Mouse (Mus musculus): ENCODE data around the gene Vmn1r218. TPM values are rescaled to one million over a fixed set of nuclear protein-coding genes. Genes with fewer than 3 reads are reported as not detected.

The Vmn1r218 gene
- polyA plus RNA-seq (2012), result not detected in 2 replicates

DNA sequence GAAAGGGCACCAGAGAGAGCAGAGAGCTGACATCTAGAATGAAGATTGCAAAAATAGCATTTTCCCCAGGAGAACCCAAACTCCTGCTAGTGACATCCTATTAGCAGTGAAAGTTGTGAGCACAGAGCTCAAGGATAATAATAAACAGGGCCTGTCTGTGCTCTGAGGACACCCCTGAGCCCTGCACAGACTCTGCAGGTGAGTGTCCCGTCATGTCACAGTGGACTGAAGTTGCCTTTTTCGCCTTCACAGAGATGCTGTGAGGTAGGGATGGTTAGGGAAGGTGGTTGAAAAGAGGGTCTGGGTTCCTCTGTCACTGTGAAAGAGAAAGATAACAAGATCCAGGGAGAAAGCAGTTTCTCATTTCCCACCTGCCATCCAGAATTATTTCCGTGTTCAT, at the start of gene Vmn1r218:
Gene Vmn1r218, plus strand, starts transcription at position 57 of the 400 bp plus-strand sequence.

DNA sequence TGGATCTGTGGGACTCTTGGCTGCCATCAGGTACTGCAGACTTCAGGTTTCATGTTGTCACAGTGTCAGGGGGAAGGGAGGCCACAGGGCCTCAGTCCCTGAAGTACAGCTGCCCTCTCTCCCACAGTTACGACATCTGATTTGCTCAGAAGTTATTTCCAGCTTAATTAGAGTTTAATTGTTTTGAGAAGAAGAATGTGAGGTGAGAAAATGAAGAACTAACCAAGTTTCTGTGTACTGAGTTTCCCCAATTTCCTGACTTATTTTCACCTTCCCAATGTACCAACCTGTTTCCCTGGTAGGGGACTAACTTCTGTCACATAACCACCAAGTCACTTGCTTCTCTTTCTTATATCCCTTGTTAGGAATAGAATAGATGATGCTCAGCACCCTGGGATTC, 14.8 kb upstream of the Vmn1r218 start, which contains the start of gene Vmn1r217:
Gene Vmn1r217, minus strand, starts transcription at position 101 of the 400 bp plus-strand sequence.

DNA sequence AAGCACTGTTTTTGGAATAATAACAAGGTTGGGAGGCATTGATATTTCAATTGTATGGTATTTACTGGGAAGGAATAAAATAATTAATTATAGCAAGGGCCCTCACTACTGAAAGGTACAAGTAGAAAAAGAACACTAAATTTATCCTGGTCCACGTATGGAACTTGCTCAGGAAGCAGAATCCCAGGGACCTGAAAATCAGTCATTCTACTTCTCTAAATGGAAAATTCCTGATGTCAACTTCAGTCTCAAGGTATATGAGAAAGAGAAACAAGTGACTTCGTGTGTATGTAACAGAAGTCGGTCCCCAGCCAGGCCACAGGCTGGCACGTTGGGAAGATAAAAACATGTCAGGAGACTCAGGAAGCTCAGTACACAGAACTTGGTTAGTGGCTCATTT, 26.1 kb downstream of the Vmn1r218 start, which contains the start of gene Vmn1r219:
Gene Vmn1r219, plus strand, starts transcription at position 301 of the 400 bp plus-strand sequence.

DNA sequence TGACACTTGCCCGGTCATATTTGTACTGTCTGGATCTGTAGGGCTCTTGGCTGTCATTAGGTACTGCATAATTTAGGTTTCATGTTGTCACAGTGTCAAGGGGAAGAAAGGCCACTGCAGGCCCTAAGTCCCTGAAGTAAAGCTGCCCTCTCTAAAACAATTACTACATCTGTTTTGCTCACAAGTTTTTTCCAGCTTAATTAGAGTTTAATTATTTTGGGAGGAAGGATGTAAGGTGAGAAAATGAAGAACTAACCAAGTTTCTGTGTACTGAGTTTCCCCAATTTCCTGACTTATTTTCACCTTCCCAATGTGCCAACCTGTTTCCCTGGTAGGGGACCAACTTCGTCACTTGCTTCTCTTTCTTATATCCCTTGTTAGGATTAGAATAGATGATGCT, 54.9 kb downstream of the Vmn1r218 start, which contains the start of gene Vmn1r220:
Gene Vmn1r220, minus strand, starts transcription at position 101 of the 400 bp plus-strand sequence.

Other genes with a start within 250 kb of the Vmn1r218 start
- not detected in 2 replicates for gene Vmn1r212, start 248.9 kb upstream of the Vmn1r218 start, polyA plus RNA-seq (2012)
- not detected in 2 replicates for gene Vmn1r213, start 125.5 kb upstream of the Vmn1r218 start, polyA plus RNA-seq (2012)
- gene Vmn1r214, start 102.7 kb upstream of the Vmn1r218 start, polyA plus RNA-seq (2012), result not detected in 2 replicates
- gene Vmn1r215, start 65.1 kb upstream of the Vmn1r218 start, polyA plus RNA-seq (2012), result 0.09 TPM in 1 of 2 replicates, not detected in the other
- not detected in 2 replicates for gene Vmn1r217, start 14.9 kb upstream of the Vmn1r218 start, polyA plus RNA-seq (2012)
- gene Vmn1r219, start 26.2 kb downstream of the Vmn1r218 start, polyA plus RNA-seq (2012), result 0.01 TPM in 1 of 2 replicates, not detected in the other
- gene Vmn1r220, start 54.8 kb downstream of the Vmn1r218 start, polyA plus RNA-seq (2012), result not detected in 2 replicates
- not detected in 2 replicates for gene Vmn1r221, start 81.0 kb downstream of the Vmn1r218 start, polyA plus RNA-seq (2012)
- gene Vmn1r222, start 102.8 kb downstream of the Vmn1r218 start, polyA plus RNA-seq (2012), result not detected in 2 replicates
- not detected in 2 replicates for gene Vmn1r223, start 114.0 kb downstream of the Vmn1r218 start, polyA plus RNA-seq (2012)
- 0.45 and 1.00 TPM in 2 replicates for gene Zfp322a, start 236.1 kb downstream of the Vmn1r218 start, polyA plus RNA-seq (2012)

All from megakaryocyte-erythroid progenitor cell, adult 5 weeks (primary cell).